Mouse (Mus musculus): ENCODE measurements around the gene Gm10570. TPM values are rescaled to one million over a fixed set of nuclear protein-coding genes. Genes with fewer than 3 reads are reported as not detected.

Gene Gm10570
- polyA plus RNA-seq, 1 experiment from 2014 or later: not detected

- peaks cover 31% of the 10 kb centered on the region for H3K36me3 ChIP-seq (ENCODE audit: control insufficient read depth, insufficient read depth, low read length)
- H3K27ac ChIP-seq (ENCODE audit: low read length): no peak overlapping the region
- no peak overlapping the region for H3K4me3 ChIP-seq (ENCODE audit: low read depth, low read length)
- no peaks in the 10 kb centered on the region for H3K27me3 ChIP-seq (ENCODE audit: control insufficient read depth, insufficient read depth, low read length)
- no peaks in the 10 kb centered on the region for H3K9me3 ChIP-seq (ENCODE audit: control insufficient read depth, low read depth, low read length)
- no peak overlapping the region for H3K9ac ChIP-seq (replicated peaks; ENCODE audit: low read depth, low read length)
- no peaks in the 10 kb centered on the region for H3K4me1 ChIP-seq (ENCODE audit: control insufficient read depth, insufficient read depth, low read length)
- WGBS: 85% methylated on average over 2 of the region's 2 CpGs
- ATAC-seq (ENCODE audit: insufficient number of reproducible peaks, insufficient read depth, low FRiP score, low read depth): no peak
- H3K4me2 ChIP-seq (replicated peaks; ENCODE audit: low read depth, low read length): no peak overlapping the region
Measured at GRCm38 (mm10) chr4:130325446-130325845, 17.0 kb upstream of the Gm10570 start.

GRCm38 (mm10) chr4:130323607-130324006, 15.1 kb upstream of the Gm10570 start:
- Histone ChIP-seq H3K27ac (ENCODE audit: low read length) (no peak overlapping the region), H3K4me1 (ENCODE audit: control insufficient read depth, insufficient read depth, low read length) (no peaks in the 10 kb centered on the region), H3K4me2 (replicated peaks; ENCODE audit: low read depth, low read length) (no peak overlapping the region), H3K27me3 (ENCODE audit: control insufficient read depth, insufficient read depth, low read length) (no peaks in the 10 kb centered on the region), H3K9me3 (ENCODE audit: control insufficient read depth, low read depth, low read length) (no peaks in the 10 kb centered on the region), H3K9ac (replicated peaks; ENCODE audit: low read depth, low read length) (no peak overlapping the region), H3K36me3 (ENCODE audit: control insufficient read depth, insufficient read depth, low read length) (peaks cover 31% of the 10 kb centered on the region), H3K4me3 (ENCODE audit: low read depth, low read length) (no peak overlapping the region)
- WGBS: 85% methylated on average over 5 of the region's 5 CpGs
- ATAC-seq (ENCODE audit: insufficient number of reproducible peaks, insufficient read depth, low FRiP score, low read depth): no peak

GRCm38 (mm10) chr4:130323165-130323564, 14.7 kb upstream of the Gm10570 start:
- no peak overlapping the region for H3K27ac ChIP-seq (ENCODE audit: low read length)
- no peak for ATAC-seq (ENCODE audit: insufficient number of reproducible peaks, insufficient read depth, low FRiP score, low read depth)
- no peaks in the 10 kb centered on the region for H3K9me3 ChIP-seq (ENCODE audit: control insufficient read depth, low read depth, low read length)

GRCm38 (mm10) chr4:130322567-130322966, 14.1 kb upstream of the Gm10570 start:
- no peak for ATAC-seq (ENCODE audit: insufficient number of reproducible peaks, insufficient read depth, low FRiP score, low read depth)
- H3K27me3 ChIP-seq (ENCODE audit: control insufficient read depth, insufficient read depth, low read length): no peaks in the 10 kb centered on the region
- H3K4me3 ChIP-seq (ENCODE audit: low read depth, low read length): no peak overlapping the region
- H3K9ac ChIP-seq (replicated peaks; ENCODE audit: low read depth, low read length): no peak overlapping the region
- no peaks in the 10 kb centered on the region for H3K4me1 ChIP-seq (ENCODE audit: control insufficient read depth, insufficient read depth, low read length)
- WGBS: 76% methylated on average over 7 of the region's 7 CpGs
- peaks cover 31% of the 10 kb centered on the region for H3K36me3 ChIP-seq (ENCODE audit: control insufficient read depth, insufficient read depth, low read length)
- H3K9me3 ChIP-seq (ENCODE audit: control insufficient read depth, low read depth, low read length): no peaks in the 10 kb centered on the region
- H3K4me2 ChIP-seq (replicated peaks; ENCODE audit: low read depth, low read length): no peak overlapping the region
- no peak overlapping the region for H3K27ac ChIP-seq (ENCODE audit: low read length)

More at GRCm38 (mm10) chr4:130323165-130323564, 14.7 kb upstream of the Gm10570 start:
- Histone ChIP-seq H3K4me2 (replicated peaks; ENCODE audit: low read depth, low read length) (no peak overlapping the region), H3K4me3 (ENCODE audit: low read depth, low read length) (no peak overlapping the region), H3K4me1 (ENCODE audit: control insufficient read depth, insufficient read depth, low read length) (no peaks in the 10 kb centered on the region), H3K36me3 (ENCODE audit: control insufficient read depth, insufficient read depth, low read length) (peaks cover 31% of the 10 kb centered on the region), H3K27me3 (ENCODE audit: control insufficient read depth, insufficient read depth, low read length) (no peaks in the 10 kb centered on the region), H3K9ac (replicated peaks; ENCODE audit: low read depth, low read length) (no peak overlapping the region)
- 82% methylated on average over 1 of the region's 1 CpGs for WGBS

GRCm38 (mm10) chr4:130321640-130322039, 13.2 kb upstream of the Gm10570 start:
- no peak overlapping the region for H3K27ac ChIP-seq (ENCODE audit: low read length)
- no peaks in the 10 kb centered on the region for H3K9me3 ChIP-seq (ENCODE audit: control insufficient read depth, low read depth, low read length)
- H3K4me1 ChIP-seq (ENCODE audit: control insufficient read depth, insufficient read depth, low read length): 0 out of 2 replicates have a peak, but pooled peaks cover 3% of the 10 kb centered on the region
- no peak overlapping the region for H3K4me3 ChIP-seq (ENCODE audit: low read depth, low read length)
- no peak for ATAC-seq (ENCODE audit: insufficient number of reproducible peaks, insufficient read depth, low FRiP score, low read depth)
- H3K4me2 ChIP-seq (replicated peaks; ENCODE audit: low read depth, low read length): no peak overlapping the region
- WGBS: 91% methylated on average over 7 of the region's 7 CpGs
- H3K9ac ChIP-seq (replicated peaks; ENCODE audit: low read depth, low read length): no peak overlapping the region
- no peaks in the 10 kb centered on the region for H3K27me3 ChIP-seq (ENCODE audit: control insufficient read depth, insufficient read depth, low read length)
- H3K36me3 ChIP-seq (ENCODE audit: control insufficient read depth, insufficient read depth, low read length): peaks cover 25% of the 10 kb centered on the region

- ATAC-seq (ENCODE audit: insufficient number of reproducible peaks, insufficient read depth, low FRiP score, low read depth): no peak
- Histone ChIP-seq H3K27ac (ENCODE audit: low read length) (no peak overlapping the region), H3K4me2 (replicated peaks; ENCODE audit: low read depth, low read length) (no peak overlapping the region)
Measured at GRCm38 (mm10) chr4:130319564-130319963, 11.1 kb upstream of the Gm10570 start.

GRCm38 (mm10) chr4:130318122-130318521, 9.6 kb upstream of the Gm10570 start:
- H3K27me3 ChIP-seq (ENCODE audit: control insufficient read depth, insufficient read depth, low read length): no peaks in the 10 kb centered on the region
- H3K9me3 ChIP-seq (ENCODE audit: control insufficient read depth, low read depth, low read length): no peaks in the 10 kb centered on the region
- H3K4me3 ChIP-seq (ENCODE audit: low read depth, low read length): no peak overlapping the region
- no peak for ATAC-seq (ENCODE audit: insufficient number of reproducible peaks, insufficient read depth, low FRiP score, low read depth)
- peaks cover 9% of the 10 kb centered on the region; the same call in 1 of the 2 replicates for H3K4me1 ChIP-seq (ENCODE audit: control insufficient read depth, insufficient read depth, low read length)
- no peak overlapping the region for H3K27ac ChIP-seq (ENCODE audit: low read length)
- H3K9ac ChIP-seq (replicated peaks; ENCODE audit: low read depth, low read length): no peak overlapping the region
- WGBS: 71% methylated on average over 3 of the region's 3 CpGs
- no peak overlapping the region for H3K4me2 ChIP-seq (replicated peaks; ENCODE audit: low read depth, low read length)
- peaks cover 18% of the 10 kb centered on the region; the same call in 1 of the 2 replicates for H3K36me3 ChIP-seq (ENCODE audit: control insufficient read depth, insufficient read depth, low read length)

More at GRCm38 (mm10) chr4:130319564-130319963, 11.1 kb upstream of the Gm10570 start:
- Histone ChIP-seq H3K9ac (replicated peaks; ENCODE audit: low read depth, low read length) (no peak overlapping the region), H3K36me3 (ENCODE audit: control insufficient read depth, insufficient read depth, low read length) (peaks cover 18% of the 10 kb centered on the region; the same call in 1 of the 2 replicates), H3K27me3 (ENCODE audit: control insufficient read depth, insufficient read depth, low read length) (no peaks in the 10 kb centered on the region), H3K9me3 (ENCODE audit: control insufficient read depth, low read depth, low read length) (no peaks in the 10 kb centered on the region), H3K4me3 (ENCODE audit: low read depth, low read length) (no peak overlapping the region), H3K4me1 (ENCODE audit: control insufficient read depth, insufficient read depth, low read length) (peaks cover 9% of the 10 kb centered on the region; the same call in 1 of the 2 replicates)
- WGBS: 84% methylated on average over 7 of the region's 7 CpGs

GRCm38 (mm10) chr4:130316691-130317090, 8.2 kb upstream of the Gm10570 start:
- Histone ChIP-seq H3K4me1 (ENCODE audit: control insufficient read depth, insufficient read depth, low read length) (peaks cover 9% of the 10 kb centered on the region; the same call in 1 of the 2 replicates), H3K4me2 (replicated peaks; ENCODE audit: low read depth, low read length) (no peak overlapping the region), H3K27ac (ENCODE audit: low read length) (no peak overlapping the region), H3K9me3 (ENCODE audit: control insufficient read depth, low read depth, low read length) (no peaks in the 10 kb centered on the region), H3K27me3 (ENCODE audit: control insufficient read depth, insufficient read depth, low read length) (no peaks in the 10 kb centered on the region), H3K4me3 (ENCODE audit: low read depth, low read length) (no peak overlapping the region), H3K9ac (replicated peaks; ENCODE audit: low read depth, low read length) (no peak overlapping the region), H3K36me3 (ENCODE audit: control insufficient read depth, insufficient read depth, low read length) (peaks cover 9% of the 10 kb centered on the region; the same call in 1 of the 2 replicates)
- ATAC-seq (ENCODE audit: insufficient number of reproducible peaks, insufficient read depth, low FRiP score, low read depth): no peak
- WGBS: 87% methylated on average over 10 of the region's 10 CpGs
